Mouse (Mus musculus) cerebellum, postnatal 4 days (tissue): Measurements from ENCODE around the gene Cox4i2.

Experiments used
- DNase-seq, 2 experiments: peaks; one replicate each; pipeline ENCODE4 v3.0.0; 2022; ENCODE audit warnings: low spot score in 2 of 2, mixed read lengths in 1 of 2

Gene Cox4i2

DNA sequence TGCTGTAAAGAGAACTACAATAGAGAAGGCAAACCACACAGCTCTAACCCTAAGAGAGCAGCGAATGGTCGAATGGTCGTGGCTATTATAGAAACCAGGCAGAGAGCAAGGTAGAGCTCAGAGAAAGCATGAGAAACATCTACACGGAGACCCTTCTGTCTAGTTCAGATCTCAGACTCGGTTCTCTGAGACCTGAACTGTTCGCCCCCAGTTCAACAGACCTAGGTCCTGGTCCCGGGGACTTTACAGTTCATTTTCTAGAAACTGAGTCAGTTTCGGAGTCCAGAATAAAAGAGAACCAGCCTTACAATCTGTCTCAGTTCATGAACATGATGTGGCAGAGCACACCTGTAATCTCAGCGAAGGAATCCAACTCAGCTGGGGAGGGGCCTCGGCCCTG lies 19.5 kb upstream of the Cox4i2 start:
- no peak for DNase-seq

DNA sequence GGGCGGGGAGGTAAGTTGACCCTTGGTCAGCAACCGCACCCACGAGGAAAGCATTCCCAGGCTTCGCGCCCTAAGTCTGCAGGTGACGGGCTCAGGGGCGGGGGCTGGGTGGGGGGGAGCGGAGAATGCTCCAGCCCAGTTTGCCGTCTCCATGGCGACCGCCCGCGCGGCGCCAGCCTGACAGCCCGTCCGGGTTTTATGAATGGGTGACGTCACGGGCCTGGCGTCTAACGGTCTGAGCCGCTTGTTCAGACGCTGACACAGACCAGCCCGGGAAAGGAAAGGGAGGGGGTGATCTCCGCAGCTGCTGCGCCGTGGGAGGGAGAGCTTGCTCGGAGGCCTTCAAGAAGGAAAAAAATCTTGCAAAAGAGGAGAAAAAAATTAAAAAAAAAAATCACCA lies 19.0 kb upstream of the Cox4i2 start:
- DNase-seq: peak; percentile 80 to 90

DNA sequence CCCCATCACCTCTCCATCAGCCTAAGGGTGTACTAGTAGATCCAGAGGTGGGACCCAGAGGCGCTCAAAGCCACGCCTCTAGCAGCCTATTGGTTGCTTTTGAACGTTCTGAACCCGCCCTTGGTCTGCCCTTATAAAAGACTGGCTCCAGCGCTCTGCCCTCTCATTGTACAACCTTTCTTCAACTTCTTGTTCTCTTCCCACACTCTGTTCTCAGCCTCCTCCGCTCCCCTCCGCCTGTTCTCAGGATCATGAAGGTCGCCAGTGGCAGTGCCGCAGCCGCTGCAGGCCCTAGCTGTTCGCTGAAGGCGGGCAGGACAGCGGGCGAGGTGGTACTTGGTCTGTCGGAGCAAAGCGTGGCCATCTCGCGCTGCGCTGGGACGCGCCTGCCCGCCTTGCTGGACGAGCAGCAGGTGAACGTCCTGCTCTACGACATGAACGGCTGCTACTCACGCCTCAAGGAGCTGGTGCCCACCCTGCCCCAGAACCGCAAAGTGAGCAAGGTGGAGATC lies 17.8 kb upstream of the Cox4i2 start, which contains the start of gene Id1:
Id1 (plus strand) TSS at position 162 of the 512 bp plus-strand sequence.
- DNase-seq: peak; percentile 37 to 65

DNA sequence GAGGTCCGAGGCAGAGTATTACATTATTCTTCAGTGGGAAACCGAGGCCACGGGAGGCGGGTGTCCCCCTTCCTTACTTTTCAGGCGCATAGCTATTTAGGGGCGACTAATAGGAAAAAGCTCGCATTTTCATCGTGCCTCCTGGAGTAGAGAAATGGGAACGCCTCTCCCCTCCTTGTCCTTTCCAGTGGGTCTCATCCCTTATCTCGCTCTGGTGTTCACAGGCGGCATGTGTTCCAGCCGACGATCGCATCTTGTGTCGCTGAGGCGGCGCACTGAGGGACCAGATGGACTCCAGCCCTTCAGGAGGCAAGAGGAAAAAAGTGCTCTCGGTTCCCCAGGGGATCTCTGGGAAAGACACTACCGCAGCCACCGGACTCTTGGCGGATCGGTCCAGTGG lies 17.2 kb upstream of the Cox4i2 start:
- no peak for DNase-seq

DNA sequence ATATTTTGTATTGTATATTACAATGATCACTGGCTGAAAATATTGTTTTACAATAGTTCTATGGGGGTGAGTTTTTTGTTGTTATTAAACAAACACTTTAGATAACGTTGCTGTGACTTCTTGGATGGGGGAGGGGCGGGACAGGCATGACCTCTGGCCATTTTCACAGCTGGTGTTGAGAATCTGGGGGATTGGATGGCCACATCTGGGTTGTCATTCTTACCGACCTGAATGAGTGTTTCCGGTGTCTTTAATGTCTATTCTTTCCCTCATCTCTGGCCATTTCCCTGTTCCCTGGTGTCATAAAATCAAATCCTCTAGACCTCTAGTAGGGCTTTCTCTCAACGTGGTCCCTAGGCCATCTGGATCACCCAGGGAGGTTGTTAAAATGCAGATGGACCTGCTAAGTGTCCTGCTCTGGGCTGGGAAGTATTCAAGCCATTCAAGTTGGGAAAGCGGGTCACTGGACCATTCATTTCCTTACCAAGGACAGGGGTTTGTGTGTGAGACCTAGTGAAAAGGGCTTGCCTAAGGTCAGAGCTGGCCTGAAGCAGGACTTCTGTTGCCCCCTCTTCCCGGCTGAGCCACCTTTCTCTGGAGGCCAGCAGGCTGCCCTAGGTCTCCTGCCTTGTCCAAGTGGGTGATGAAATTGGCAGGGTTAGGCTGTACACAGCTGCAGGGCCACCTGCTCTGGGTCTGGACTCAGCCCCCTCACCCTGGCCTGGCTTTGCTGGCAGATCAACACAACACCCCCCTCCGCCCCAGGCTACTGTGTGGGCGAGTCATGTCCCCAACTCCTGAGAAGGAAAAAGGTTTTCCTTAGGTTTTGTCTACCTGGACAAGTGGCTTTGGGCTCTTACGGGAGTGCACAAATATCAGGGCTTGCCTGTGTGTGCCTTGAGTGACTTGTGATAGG lies 16.4 kb upstream of the Cox4i2 start:
- no peak for DNase-seq

DNA sequence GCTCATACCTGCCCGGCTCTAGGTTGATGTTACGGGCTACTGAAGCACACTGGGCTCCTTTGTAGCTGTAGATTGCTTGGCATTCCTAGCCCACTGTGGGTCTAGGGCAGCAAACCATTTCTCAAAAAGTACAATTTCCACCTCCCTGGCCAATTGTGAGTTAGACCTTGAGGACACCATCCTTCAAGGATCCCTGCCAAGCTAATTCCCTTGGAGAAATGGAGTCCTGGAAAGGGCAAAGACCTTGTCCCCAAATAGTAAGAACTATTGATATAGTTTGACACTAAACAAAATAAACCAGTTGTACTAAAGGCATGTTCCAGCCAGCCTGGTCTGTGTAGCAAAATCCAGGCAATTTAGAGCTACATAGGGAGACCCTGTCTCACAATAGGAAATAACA lies 15.6 kb upstream of the Cox4i2 start:
- DNase-seq: no peak

DNA sequence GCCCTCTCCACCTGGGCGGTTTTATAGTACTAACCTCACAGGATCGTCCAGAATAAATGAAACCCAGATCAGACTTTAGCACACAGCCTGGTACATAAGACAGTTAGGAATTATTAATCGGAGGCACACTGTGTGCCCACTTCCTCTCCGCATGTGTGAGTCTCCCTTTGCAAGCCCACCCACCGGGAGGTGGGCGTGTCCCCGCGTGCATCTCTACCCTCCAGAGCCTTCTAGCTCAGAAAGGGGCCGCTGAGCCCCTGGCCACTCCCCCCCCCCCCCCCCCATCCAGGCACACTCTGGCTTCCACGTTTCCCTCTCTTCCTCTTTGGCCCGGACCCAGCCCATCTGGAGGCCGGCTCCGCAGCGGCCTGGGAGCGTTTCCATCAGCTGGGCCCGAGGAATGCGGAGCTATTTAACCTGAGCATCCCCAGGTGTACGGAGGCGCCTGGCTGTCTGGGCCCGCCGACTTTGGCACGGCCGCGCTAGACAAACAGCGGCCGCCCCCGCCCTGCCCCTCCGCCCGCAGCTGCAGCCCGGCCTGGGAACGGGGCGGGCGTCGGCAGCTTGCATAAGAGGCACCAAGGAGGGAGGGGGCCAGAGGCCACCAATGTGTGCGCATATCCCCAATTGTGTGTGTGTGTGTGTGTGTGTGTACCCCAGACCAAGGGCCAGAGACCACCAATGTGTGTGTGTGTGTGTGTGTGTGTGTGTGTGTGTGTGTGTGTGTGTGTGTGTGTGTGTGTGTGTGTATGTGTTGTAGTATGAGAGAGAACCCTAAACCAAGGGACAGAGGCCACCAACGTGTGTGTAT lies 14.7 kb upstream of the Cox4i2 start:
- DNase-seq: peak in 1 of 2 experiments; percentile 53

DNA sequence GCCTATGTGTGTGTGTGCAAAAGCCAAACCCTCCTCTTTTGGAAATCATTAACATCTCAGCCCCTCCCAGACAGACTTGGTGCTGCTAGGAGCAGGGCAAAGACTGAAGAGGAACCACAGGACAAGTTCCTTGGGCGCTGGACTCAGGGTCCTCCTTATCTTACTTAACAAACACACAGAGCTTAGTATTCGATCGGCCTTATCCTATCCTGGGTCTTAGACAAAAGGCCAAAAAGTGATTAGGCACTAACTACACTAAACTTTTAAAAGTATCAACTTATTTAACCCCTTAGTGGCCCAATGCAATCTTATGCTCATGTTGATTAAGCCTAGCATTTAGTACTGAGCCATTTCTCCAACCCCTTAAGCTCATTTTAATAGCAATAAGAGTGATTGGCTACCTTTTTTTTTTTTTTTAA lies 14.1 kb upstream of the Cox4i2 start:
- no peak for DNase-seq

DNA sequence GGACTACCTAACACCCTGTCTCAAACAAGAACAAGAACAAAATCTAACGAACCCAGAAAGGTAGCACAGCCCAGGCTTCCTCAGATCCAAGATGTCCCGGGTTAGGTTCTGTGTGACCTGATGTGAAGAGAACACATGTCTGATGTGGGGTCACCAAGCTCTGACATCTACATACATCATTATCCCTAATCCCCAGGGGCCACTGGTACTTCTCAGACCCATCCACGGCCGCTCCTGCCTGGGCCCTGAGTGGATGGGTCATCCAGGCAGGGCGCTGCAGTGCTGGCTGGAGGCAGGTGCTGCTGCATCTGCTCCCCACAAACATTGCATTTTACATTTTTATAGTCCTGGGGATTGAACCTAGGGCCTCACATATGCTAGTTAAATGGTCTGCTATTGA lies 13.5 kb upstream of the Cox4i2 start:
- DNase-seq: no peak

DNA sequence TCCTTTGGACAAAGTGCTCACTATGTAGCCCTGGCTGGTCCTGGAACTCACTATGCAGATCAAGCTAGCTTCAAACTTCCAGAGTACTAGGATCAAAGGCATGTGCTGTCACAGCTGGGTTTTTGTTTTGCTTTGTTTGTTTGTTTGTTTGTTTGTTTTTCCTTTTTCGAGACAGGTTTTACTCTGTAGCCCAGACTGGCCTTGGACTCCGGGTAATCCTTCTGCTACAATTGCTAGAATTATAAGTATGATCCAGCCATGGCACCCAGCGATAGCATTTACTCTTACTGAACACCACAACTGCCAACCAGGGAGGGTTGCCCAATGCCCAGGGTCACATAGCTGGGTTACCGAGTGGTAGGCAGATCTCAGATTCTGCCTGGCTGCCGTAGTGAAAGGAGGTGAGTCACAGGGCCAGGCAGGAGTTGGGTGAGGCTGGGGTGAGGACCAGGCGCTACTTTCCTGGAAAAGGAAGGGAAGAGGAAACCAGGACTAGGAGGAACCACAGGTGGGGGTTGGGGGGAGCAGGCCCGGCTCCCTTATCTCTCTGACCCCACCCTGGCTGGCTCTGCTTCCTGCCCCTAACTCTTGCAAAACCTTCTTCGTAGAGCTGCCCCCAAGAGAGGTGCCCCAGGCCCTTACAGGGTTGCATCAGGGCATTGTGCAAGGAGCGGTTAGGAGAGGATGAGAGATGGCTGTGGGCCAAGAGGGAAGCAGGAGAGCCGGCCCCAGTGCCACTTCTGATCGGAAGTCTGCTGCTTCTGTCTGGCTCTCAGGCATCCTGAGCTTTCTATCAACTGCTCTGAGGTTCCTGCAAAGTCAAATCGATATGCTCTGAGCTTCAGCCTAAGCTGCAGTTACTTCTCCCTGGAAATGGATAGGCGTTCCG lies 12.6 kb upstream of the Cox4i2 start:
- peak in 1 of 2 experiments; percentile 42 for DNase-seq

DNA sequence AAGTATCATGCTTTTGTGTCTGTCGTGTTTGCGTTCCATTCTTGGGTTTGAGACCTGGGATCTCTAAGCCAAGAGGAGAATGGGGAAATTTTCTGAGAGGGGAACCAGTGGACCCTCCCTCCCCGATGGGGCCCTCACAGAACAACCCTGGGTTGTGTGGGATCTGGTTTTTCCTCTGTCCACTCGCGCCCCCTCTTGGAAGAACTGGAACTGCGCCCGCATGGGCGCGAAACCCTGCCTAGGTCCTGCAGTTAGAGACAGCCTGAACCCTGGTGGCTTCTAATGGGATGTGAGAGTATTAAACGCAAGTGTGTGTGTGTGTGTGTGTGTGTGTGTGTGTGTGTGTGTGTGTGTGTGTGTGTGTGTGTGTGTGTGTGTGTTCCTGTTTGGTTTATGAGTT lies 11.5 kb upstream of the Cox4i2 start:
- peak; percentile 66 to 83 for DNase-seq

DNA sequence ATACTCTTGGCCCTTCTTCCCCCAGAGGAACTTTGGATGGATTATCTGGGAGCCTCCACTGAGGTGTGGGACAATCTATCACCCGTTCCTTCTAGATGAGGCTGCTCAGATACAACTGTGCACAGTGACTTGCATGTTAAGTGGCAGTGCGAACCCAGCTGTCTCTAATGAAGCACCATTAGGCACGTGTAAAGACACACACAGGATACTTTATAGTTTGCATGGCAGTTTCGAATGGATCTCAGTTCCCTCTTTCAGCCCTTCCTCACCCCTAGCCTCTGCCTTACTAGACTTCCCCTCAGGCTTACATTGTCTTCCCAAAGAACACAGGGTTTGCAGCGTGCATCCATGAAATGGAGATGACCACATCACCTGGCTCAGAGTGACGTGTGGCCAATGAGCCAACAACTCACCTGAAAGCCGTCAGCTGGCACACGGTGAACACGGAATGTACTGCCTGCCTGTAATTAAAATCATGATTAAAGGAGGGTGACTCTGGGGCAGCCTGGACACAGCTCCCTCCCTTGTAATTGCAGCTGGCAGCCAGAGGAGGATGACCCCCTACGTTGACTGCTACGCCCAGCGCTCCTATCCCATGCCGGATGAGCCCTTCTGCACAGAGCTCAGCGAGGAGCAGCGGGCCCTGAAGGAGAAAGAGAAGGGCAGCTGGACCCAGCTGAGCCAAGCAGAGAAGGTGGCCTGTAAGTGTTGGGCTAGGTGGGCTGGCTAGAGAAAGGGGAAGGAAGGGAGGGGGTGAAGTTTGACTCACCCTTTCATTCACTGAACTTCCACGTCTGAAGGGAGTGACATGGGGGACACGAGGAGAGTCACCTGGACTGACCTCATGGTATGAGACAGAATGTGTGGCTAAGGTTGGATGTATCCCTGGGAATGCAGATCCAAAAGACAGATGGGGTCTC lies 2.8 kb downstream of the Cox4i2 start:
- DNase-seq: no peak

DNA sequence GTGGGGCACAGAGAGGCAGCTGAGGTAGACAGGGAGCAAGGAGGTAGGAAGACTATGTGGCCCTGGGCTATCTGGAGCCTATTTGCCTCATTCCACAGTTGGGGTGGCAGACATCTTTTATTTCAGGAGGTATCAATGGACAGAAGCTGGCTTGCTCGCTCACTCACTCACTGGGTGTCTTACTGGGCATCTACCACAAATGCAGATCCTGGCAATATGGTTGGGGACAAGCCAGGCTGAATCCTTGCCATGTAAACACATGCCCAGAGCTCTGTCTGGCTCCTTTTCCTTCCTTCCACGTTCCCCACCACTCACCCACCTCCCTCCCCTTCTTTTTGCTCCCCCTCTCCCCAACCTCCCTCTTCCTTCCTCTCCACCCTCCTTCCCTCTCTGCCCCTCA lies 3.5 kb downstream of the Cox4i2 start:
- DNase-seq: peak in 1 of 2 experiments; percentile 25

DNA sequence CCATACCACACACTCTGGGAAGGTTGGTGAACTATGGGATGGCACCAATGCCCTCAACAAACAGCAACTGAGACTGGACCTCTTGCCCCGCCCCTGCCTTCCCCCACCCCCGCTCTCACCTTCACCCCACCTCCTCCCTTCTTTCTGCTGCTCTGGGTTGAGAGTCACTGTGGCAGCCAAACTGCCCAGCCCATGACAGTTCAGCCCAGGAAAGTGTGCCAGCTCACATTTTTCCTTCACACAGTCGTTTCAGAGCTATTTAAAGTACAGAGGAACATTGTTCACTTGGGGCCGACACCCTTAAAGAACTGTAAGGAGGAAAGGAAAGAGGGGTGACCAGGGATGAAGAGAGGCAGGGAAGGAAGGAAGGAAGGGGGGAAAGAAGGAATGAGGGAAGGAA lies 4.4 kb downstream of the Cox4i2 start:
- no peak for DNase-seq

DNA sequence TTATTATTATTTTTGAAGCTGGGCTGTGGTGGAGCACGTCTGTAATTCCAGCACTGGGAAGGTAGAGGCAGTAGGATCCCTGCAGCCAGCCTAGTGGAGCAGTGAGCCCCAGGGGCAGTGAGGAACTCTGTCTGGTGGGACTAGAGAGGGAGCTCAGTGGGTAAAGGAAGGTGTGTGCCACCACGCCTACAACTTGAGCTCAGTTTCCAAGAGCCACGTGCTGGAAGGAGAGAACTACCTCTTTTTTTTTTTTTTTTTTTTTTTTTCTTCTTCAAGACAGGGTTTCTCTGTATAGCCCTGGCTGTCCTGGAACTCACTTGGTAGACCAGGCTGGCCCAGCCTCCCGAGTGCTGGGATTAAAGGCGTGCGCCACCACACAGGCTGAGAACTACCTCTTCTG lies 9.3 kb downstream of the Cox4i2 start:
- DNase-seq: no peak

DNA sequence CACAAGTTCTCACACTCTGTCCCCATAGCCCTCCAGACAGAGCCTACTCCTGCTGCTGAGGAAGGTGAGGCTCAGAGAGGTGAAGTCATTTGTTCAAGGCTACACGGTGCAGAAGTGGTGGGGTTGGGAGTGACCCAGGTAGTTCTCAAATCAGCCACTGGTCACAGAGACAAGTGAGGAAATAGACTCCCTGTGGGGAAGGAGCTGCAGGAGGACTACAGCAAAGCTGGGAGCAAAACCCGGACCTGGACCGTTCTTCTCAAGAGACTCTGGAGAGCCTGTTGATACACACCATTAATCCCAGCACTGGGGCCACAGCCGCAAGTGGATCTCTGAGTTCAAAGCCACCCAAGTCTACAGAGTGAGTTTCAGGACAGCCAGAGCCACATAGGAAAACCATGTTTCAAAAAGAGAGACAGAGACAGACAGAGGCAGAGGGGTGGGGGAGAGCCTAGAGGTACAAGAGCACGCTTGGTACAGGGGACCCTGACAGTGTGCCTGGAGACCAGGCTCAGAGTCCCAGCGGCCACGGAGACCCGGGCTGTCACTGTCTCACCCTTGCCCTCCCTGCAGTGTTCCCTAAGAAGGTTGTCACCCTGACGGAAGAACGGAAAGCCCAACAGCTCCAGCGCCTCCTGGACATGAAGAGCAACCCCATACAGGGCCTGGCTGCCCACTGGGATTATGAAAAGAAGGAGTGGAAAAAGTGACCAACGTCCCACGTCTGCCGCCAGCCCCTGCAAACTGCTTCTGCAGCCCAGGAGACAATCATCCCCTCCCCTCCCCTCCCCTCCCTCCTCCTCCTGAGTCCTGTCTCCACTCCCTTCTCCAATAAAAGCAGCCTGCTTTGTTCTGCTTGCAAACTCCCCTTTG lies 10.4 kb downstream of the Cox4i2 start:
- no peak for DNase-seq

DNA sequence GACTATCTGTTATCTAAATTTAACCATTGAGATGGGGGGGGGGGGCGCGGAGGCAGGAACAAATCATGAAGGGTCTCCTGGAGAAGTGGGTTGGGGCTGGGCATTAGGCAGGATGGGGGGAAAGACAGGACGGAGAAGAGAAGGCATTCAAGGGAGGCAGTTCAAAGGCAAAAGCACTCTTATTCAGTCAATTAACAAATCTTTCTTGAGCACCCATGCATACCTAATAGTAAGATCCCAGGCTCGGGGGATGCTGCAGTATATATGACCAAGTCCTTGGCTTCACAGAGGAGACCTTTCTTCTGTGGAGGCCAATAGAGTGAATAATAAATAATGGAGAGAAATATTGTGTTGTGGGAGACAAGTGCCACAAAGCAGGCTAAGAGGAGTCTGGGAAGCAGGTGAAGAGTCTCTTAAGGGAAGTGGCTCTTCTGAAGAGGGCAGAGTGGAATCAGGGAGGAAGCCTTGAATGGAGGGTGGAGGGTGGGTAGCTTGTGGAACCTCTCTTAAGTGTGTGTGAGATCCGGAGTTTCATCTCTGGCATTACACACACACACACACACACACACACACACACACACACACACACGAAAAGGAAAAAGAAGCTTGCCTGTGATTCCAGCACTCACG lies 11.2 kb downstream of the Cox4i2 start:
- no peak for DNase-seq

DNA sequence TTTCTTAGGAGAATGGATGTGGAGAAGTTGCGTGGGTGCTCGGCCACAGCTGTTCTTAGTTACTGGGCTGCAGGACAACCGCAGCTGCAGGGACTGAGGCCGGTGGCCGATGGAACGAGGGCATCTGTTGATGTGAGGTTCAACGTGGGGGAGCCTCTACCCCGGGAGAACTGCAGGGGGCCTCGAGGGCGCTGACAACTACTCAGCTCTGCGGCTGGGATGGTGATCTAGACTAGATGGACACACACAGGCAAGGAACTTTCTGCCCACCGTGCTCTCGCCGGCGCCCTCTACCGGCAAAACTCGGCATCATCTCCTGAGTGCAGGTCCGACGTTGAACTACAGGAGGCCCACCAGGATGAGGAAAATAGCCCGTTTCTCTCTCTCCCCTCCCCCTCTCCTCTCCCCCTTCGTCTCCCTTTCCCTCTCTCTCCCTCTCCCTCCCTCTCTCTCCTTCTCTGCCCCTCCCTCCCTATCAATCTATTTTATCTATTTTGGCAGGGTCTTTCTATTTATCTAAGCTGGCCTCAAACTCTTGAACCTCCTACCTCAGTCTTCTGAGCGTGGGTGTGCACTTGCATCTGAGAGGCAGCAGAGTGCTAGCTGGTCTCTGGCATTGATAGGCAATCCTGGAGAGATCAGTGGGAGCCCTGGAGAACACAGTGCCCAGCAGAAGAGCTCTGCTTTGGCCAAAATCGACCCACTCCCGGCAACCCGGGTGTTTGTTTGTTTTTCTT lies 12.6 kb downstream of the Cox4i2 start:
- DNase-seq: peak; percentile 87 to 93
